Comparison of ENCODE assay signal across 9 mouse cellular contexts in genomic region chr8:122526526-122527170, GRCm38 (mm10). TPM values are rescaled to one million over a fixed set of nuclear protein-coding genes. Genes with fewer than 3 reads are reported as not detected.
A peak's percentile ranks its signal among the peaks of the same experiment; 100 is the strongest.
DNase-seq lines count a peak whose midpoint lies in the region; ATAC-seq lines count a peak whose summit lies in the region.
"Had no signal": no experiment of that assay in that cellular context is flagged by ENCODE, and none has a peak within 500 bp of the region (broad histone marks: within the 10 kb centered on the region; RNA-seq: fewer than 3 reads in every experiment).

No protein-coding gene starts in this region.

- peaks cover 75% of the 10 kb centered on the region for H3K4me1 ChIP-seq in liver, embryonic 15.5 days (replicated peaks)
- H3K4me1 ChIP-seq in forebrain, embryonic 16.5 days (replicated peaks; ENCODE audit: control insufficient read depth, insufficient read depth, low read length), result peaks cover 18% of the 10 kb centered on the region

- peak overlapping the region; percentile 43; the same call in 1 of the 2 replicates for H3K9ac ChIP-seq in liver, embryonic 15.5 days
- no peak overlapping the region for H3K9ac ChIP-seq in forebrain, embryonic 16.5 days (replicated peaks; ENCODE audit: low read depth, low read length)

- no peak overlapping the region for H3K4me3 ChIP-seq in liver, embryonic 15.5 days (replicated peaks)
- no peak overlapping the region for H3K4me3 ChIP-seq in forebrain, embryonic 16.5 days (replicated peaks; ENCODE audit: low read length)

- peaks cover 56% of the 10 kb centered on the region for H3K36me3 ChIP-seq in liver, embryonic 15.5 days (replicated peaks)
- no peaks in the 10 kb centered on the region for H3K36me3 ChIP-seq in forebrain, embryonic 16.5 days (ENCODE audit: control insufficient read depth, insufficient read depth)

- no peaks in the 10 kb centered on the region for H3K27me3 ChIP-seq in liver, embryonic 15.5 days
- 0 out of 2 replicates have a peak, but pooled peaks cover 5% of the 10 kb centered on the region for H3K27me3 ChIP-seq in forebrain, embryonic 16.5 days (replicated peaks; ENCODE audit: control insufficient read depth, insufficient read depth, low read length)

- no peaks in the 10 kb centered on the region for H3K9me3 ChIP-seq in liver, embryonic 15.5 days (replicated peaks)
- H3K9me3 ChIP-seq in forebrain, embryonic 16.5 days (ENCODE audit: control insufficient read depth, low read length), result no peaks in the 10 kb centered on the region

- H3K4me2 ChIP-seq in liver, embryonic 15.5 days, result peak overlapping the region; percentile 13; the same call in 1 of the 2 replicates
- H3K4me2 ChIP-seq in forebrain, embryonic 16.5 days (ENCODE audit: low read length), result no peak overlapping the region

- intact Hi-C loops in gastrocnemius, postnatal 36 days (cut with DNase I), result no loop called here

- peak overlapping the region; percentile 79 for H3K27ac ChIP-seq in liver, embryonic 15.5 days (replicated peaks)
- H3K27ac ChIP-seq in forebrain, embryonic 16.5 days (ENCODE audit: low read length), result no peak overlapping the region

- 59% methylated on average over 7 of the region's 7 CpGs for WGBS in liver, embryonic 15.5 days (ENCODE audit: insufficient replicate concordance)
- 74% methylated on average over 7 of the region's 7 CpGs for WGBS in forebrain, embryonic 16.5 days

- ATAC-seq in liver, embryonic 15.5 days (ENCODE audit: insufficient read depth), result no peak
- ATAC-seq in monocyte, adult 5-6 weeks (replicated peaks; ENCODE audit: insufficient number of reproducible peaks, low FRiP score, low TSS enrichment, poor library complexity, severe bottlenecking), result no peak
- ATAC-seq in forebrain, embryonic 16.5 days, result no peak

- peak; percentile 36 for DNase-seq in ovary, adult 18-20 months (ENCODE audit: low spot score)
- no peak for DNase-seq in ovary, postnatal 36 days (ENCODE audit: low spot score)
- peak; percentile 89 for DNase-seq in kidney, adult 11 months
- DNase-seq in thymus, postnatal 4 days, result peak; percentile 52
- DNase-seq in gastrocnemius, postnatal 36 days, result no peak
- DNase-seq: right cerebral cortex, postnatal 14 days had no signal

RNA-seq across cellular contexts. Expression of gene Piezo1, which starts 24.5 kb away (rescaled TPM):
- 12.4 and 17.4 TPM in 2 replicates for polyA plus RNA-seq in liver, embryonic 15.5 days (2015; fragmentation: Nextera tagmentation; extraction: Ambion mirVana)
- total RNA-seq in monocyte, adult 5-6 weeks (2017), result 31.7 to 76.2 TPM (median 45.9 TPM) in 3 replicates
- 1.9 and 3.4 TPM in 2 replicates for polyA plus RNA-seq in forebrain, embryonic 16.5 days (2015; fragmentation: Nextera tagmentation; extraction: Ambion mirVana)
- 10 to 100 TPM; 14.3 to 15.9 TPM for total RNA-seq in gastrocnemius, postnatal 36 days (2021)

RNA-seq across cellular contexts. Expression of gene Cdt1, which starts 41.2 kb away (rescaled TPM):
- 45.9 and 46.0 TPM in 2 replicates for polyA plus RNA-seq in liver, embryonic 15.5 days (2015; fragmentation: Nextera tagmentation; extraction: Ambion mirVana)
- 11.1 to 24.4 TPM (median 12.4 TPM) in 3 replicates for total RNA-seq in monocyte, adult 5-6 weeks (2017)
- 12.0 and 13.9 TPM in 2 replicates for polyA plus RNA-seq in forebrain, embryonic 16.5 days (2015; fragmentation: Nextera tagmentation; extraction: Ambion mirVana)
- total RNA-seq in gastrocnemius, postnatal 36 days (2021), result 1 to 10 TPM in 1 of 2 experiments, under 1 TPM in 1; 0.76 to 1.2 TPM

RNA-seq across cellular contexts. Expression of gene Aprt, which starts 50.1 kb away (rescaled TPM):
- 187 and 214 TPM in 2 replicates for polyA plus RNA-seq in liver, embryonic 15.5 days (2015; fragmentation: Nextera tagmentation; extraction: Ambion mirVana)
- total RNA-seq in monocyte, adult 5-6 weeks (2017), result 30.5 to 53.3 TPM (median 49.7 TPM) in 3 replicates
- 184 and 204 TPM in 2 replicates for polyA plus RNA-seq in forebrain, embryonic 16.5 days (2015; fragmentation: Nextera tagmentation; extraction: Ambion mirVana)
- 10 to 100 TPM; 35.4 to 45.3 TPM for total RNA-seq in gastrocnemius, postnatal 36 days (2021)

RNA-seq across cellular contexts. Expression of gene Ctu2, which starts 50.7 kb away (rescaled TPM):
- polyA plus RNA-seq in liver, embryonic 15.5 days (2015; fragmentation: Nextera tagmentation; extraction: Ambion mirVana), result 12.4 and 13.1 TPM in 2 replicates
- 10.3 to 24.8 TPM (median 12.1 TPM) in 3 replicates for total RNA-seq in monocyte, adult 5-6 weeks (2017)
- polyA plus RNA-seq in forebrain, embryonic 16.5 days (2015; fragmentation: Nextera tagmentation; extraction: Ambion mirVana), result 72.5 and 87.3 TPM in 2 replicates
- total RNA-seq in gastrocnemius, postnatal 36 days (2021), result 1 to 10 TPM; 5.0 to 5.7 TPM

RNA-seq across cellular contexts. Expression of gene Rnf166, which starts 50.8 kb away (rescaled TPM):
- 11.5 and 15.1 TPM in 2 replicates for polyA plus RNA-seq in liver, embryonic 15.5 days (2015; fragmentation: Nextera tagmentation; extraction: Ambion mirVana)
- total RNA-seq in monocyte, adult 5-6 weeks (2017), result 96.0 to 108 TPM (median 106 TPM) in 3 replicates
- 39.6 and 41.8 TPM in 2 replicates for polyA plus RNA-seq in forebrain, embryonic 16.5 days (2015; fragmentation: Nextera tagmentation; extraction: Ambion mirVana)
- 10 to 100 TPM; 29.2 to 30.6 TPM for total RNA-seq in gastrocnemius, postnatal 36 days (2021)

Comparison
In these comparisons a context has a peak if more than half of its experiments do, and no peak if none do; other contexts are left out.
1. DNase-seq: peak in ovary, adult 18-20 months (single experiment), kidney, adult 11 months (single experiment) and thymus, postnatal 4 days (single experiment); none in ovary, postnatal 36 days (single experiment) and gastrocnemius, postnatal 36 days (0 of 2).